Mouse (Mus musculus): Measurements from ENCODE around the gene 1810024B03Rik.

- TF ChIP-seq CTCF (IDR thresholded peaks at IDR 0.05; ENCODE audit: low read depth) (peak; percentile 44), EP300 (IDR thresholded peaks at IDR 0.05; ENCODE audit: low read depth) (no peak)
Measured at GRCm38 (mm10) chr2:127139605-127140004, 68.5 kb downstream of the 1810024B03Rik start.
